In genomic region chr2:84826488-84827282, GRCm38 (mm10) we compare ENCODE assay signal across 7 mouse cellular contexts. TPM values are rescaled to one million over a fixed set of nuclear protein-coding genes. Genes with fewer than 3 reads are reported as not detected.
DNase-seq lines count a peak whose midpoint lies in the region; ATAC-seq and TF ChIP-seq lines count a peak whose summit lies in the region.

Gene Timm10, plus strand, starts transcription at chr2:84826997.

- TF ChIP-seq POLR2A in small intestine, adult 2 months (IDR thresholded peaks at IDR 0.05; ENCODE audit: low read depth, low read length) = no peak

- H3K9me3 ChIP-seq in embryonic facial prominence, embryonic 10.5 days = no peaks in the 10 kb centered on the region
- H3K9me3 ChIP-seq in intestine, postnatal 0 days (ENCODE audit: control insufficient read depth) = no peaks in the 10 kb centered on the region
- no peaks in the 10 kb centered on the region for H3K9me3 ChIP-seq in midbrain, embryonic 12.5 days

- peak within 1 kb of the TSS; percentile 93 for H3K4me3 ChIP-seq in embryonic facial prominence, embryonic 10.5 days
- peak within 1 kb of the TSS; percentile 80 for H3K4me3 ChIP-seq in intestine, postnatal 0 days (ENCODE audit: low read depth, low read length)
- H3K4me3 ChIP-seq in midbrain, embryonic 12.5 days = peak within 1 kb of the TSS; percentile 84
- H3K4me3 ChIP-seq in small intestine, adult 2 months (ENCODE audit: low read depth, low read length) = peak within 1 kb of the TSS; percentile 89

- peak within 1 kb of the TSS; percentile 91 for H3K4me2 ChIP-seq in intestine, postnatal 0 days (replicated peaks; ENCODE audit: low read depth)
- peak within 1 kb of the TSS; percentile 99 for H3K4me2 ChIP-seq in midbrain, embryonic 12.5 days (replicated peaks)

- no peak for TF ChIP-seq CTCF in intestine, postnatal 0 days (IDR thresholded peaks at IDR 0.05; ENCODE audit: low read depth)
- TF ChIP-seq CTCF in small intestine, adult 2 months (IDR thresholded peaks at IDR 0.05; ENCODE audit: extremely low read depth, insufficient read length, insufficient replicate concordance, low read depth, low read length) = no peak

- H3K4me1 ChIP-seq in embryonic facial prominence, embryonic 10.5 days = peaks cover 32% of the 10 kb centered on the region
- H3K4me1 ChIP-seq in intestine, postnatal 0 days (replicated peaks; ENCODE audit: control insufficient read depth, insufficient read depth, low read length) = no peaks in the 10 kb centered on the region
- H3K4me1 ChIP-seq in midbrain, embryonic 12.5 days = peaks cover 11% of the 10 kb centered on the region
- H3K4me1 ChIP-seq in small intestine, adult 2 months (ENCODE audit: control insufficient read depth, insufficient read depth, insufficient read length, low read length) = peaks cover 9% of the 10 kb centered on the region

- ATAC-seq in intestine, postnatal 0 days = peak; percentile 87
- ATAC-seq in midbrain, embryonic 12.5 days (ENCODE audit: low FRiP score, low read depth) = peak; percentile 92

- H3K36me3 ChIP-seq in embryonic facial prominence, embryonic 10.5 days (replicated peaks) = peaks cover 29% of the 10 kb centered on the region
- H3K36me3 ChIP-seq in intestine, postnatal 0 days (ENCODE audit: control insufficient read depth, insufficient read depth) = peaks cover 14% of the 10 kb centered on the region
- peaks cover 7% of the 10 kb centered on the region; the same call in 1 of the 2 replicates for H3K36me3 ChIP-seq in midbrain, embryonic 12.5 days
- peaks cover 6% of the 10 kb centered on the region; the same call in 1 of the 2 replicates for H3K36me3 ChIP-seq in small intestine, adult 2 months (ENCODE audit: control insufficient read depth, insufficient read depth, low read length)

- intact Hi-C loops in left cerebral cortex, postnatal 4 days (cut with DNase I) = no loop called here

- H3K27me3 ChIP-seq in embryonic facial prominence, embryonic 10.5 days (replicated peaks; ENCODE audit: low read depth, poor library complexity, severe bottlenecking) = no peaks in the 10 kb centered on the region
- H3K27me3 ChIP-seq in intestine, postnatal 0 days (replicated peaks; ENCODE audit: control insufficient read depth, insufficient read depth, low read length) = peaks cover under 1% of the 10 kb centered on the region; the same call in 1 of the 2 replicates
- no peaks in the 10 kb centered on the region for H3K27me3 ChIP-seq in midbrain, embryonic 12.5 days
- H3K27me3 ChIP-seq in small intestine, adult 2 months (ENCODE audit: control insufficient read depth, insufficient read depth, low read length) = no peaks in the 10 kb centered on the region

- peak; percentile 83 for DNase-seq in adrenal gland, postnatal 10 days
- peak; percentile 92 for DNase-seq in embryonic facial prominence, embryonic 10.5 days (ENCODE audit: low spot score)
- peak; percentile 75 for DNase-seq in gonadal fat pad, adult 2 months (ENCODE audit: low read depth)
- DNase-seq in left cerebral cortex, postnatal 4 days = peak; percentile 86

- peak within 1 kb of the TSS; percentile 80 for H3K27ac ChIP-seq in embryonic facial prominence, embryonic 10.5 days (replicated peaks)
- peak within 1 kb of the TSS; percentile 71 for H3K27ac ChIP-seq in intestine, postnatal 0 days (ENCODE audit: low read depth, low read length)
- H3K27ac ChIP-seq in midbrain, embryonic 12.5 days (replicated peaks) = no peak within 1 kb of the TSS
- peak within 1 kb of the TSS; percentile 75 for H3K27ac ChIP-seq in small intestine, adult 2 months (ENCODE audit: insufficient read depth, low read depth, low read length)

- under 1% methylated on average over 34 of the region's 34 CpGs for WGBS in embryonic facial prominence, embryonic 10.5 days
- under 1% methylated on average over 34 of the region's 34 CpGs for WGBS in intestine, postnatal 0 days
- under 1% methylated on average over 34 of the region's 34 CpGs for WGBS in midbrain, embryonic 12.5 days
- WGBS in small intestine, adult 2 months = under 1% methylated on average over 34 of the region's 34 CpGs

- peak within 1 kb of the TSS; percentile 46 for H3K9ac ChIP-seq in intestine, postnatal 0 days (ENCODE audit: low read depth, low read length)
- H3K9ac ChIP-seq in midbrain, embryonic 12.5 days (replicated peaks) = peak within 1 kb of the TSS; percentile 81

RNA-seq across cellular contexts. Expression of gene Timm10, which starts in this region (rescaled TPM):
- 10 to 100 TPM; 66.0 to 69.7 TPM for total RNA-seq in adrenal gland, postnatal 10 days (2021)
- polyA plus RNA-seq in embryonic facial prominence, embryonic 10.5 days (2016; fragmentation: Nextera tagmentation; extraction: Ambion mirVana) = 64.9 and 65.8 TPM in 2 replicates
- 30.8 and 47.1 TPM in 2 replicates for polyA plus RNA-seq in gonadal fat pad, adult 2 months (2012; rRNA removed)
- 51.9 and 59.2 TPM in 2 replicates for polyA plus RNA-seq in intestine, postnatal 0 days (2015; fragmentation: Nextera tagmentation; extraction: Ambion mirVana)
- 10 to 100 TPM; 55.5 to 60.4 TPM for total RNA-seq in left cerebral cortex, postnatal 4 days (2021)
- polyA plus RNA-seq in midbrain, embryonic 12.5 days (2016; fragmentation: Nextera tagmentation; extraction: Ambion mirVana) = 32.7 and 35.8 TPM in 2 replicates
- 28.6 and 32.0 TPM in 2 replicates for polyA plus RNA-seq in small intestine, adult 2 months (2012; rRNA removed)
